Mouse (Mus musculus) bone marrow macrophage, adult 2 months (primary cell): Measurements from ENCODE around the gene Cirbp. TPM values are rescaled to one million over a fixed set of nuclear protein-coding genes. Genes with fewer than 3 reads are reported as not detected.

Experiments used
- H3K27ac ChIP-seq: 2 replicates; pipeline ENCODE4 v1.5.1; 2012; ENCODE audit warnings: low read depth, low read length; ENCODE audit not compliant: insufficient read depth
- H3K4me1 ChIP-seq: 2 replicates; pipeline ENCODE4 v1.6.1; 2012; ENCODE audit warnings: low read length; ENCODE audit not compliant: control insufficient read depth, insufficient read depth
- H3K4me3 ChIP-seq: 2 replicates; pipeline ENCODE4 v1.5.1; 2012; ENCODE audit warnings: mild to moderate bottlenecking, low read length, moderate library complexity; ENCODE audit not compliant: insufficient read depth
- CTCF ChIP-seq: IDR thresholded peaks from 2 replicates; pipeline ENCODE4 v1.5.1; 2012; ENCODE audit warnings: low read depth, mild to moderate bottlenecking, low read length, moderate library complexity
- POLR2A ChIP-seq: IDR thresholded peaks from 2 replicates; pipeline ENCODE4 v1.6.1; 2012; ENCODE audit warnings: mild to moderate bottlenecking, low read depth, low read length, borderline replicate concordance
- polyA plus RNA-seq: library from polyadenylated mRNA; stranded (reverse); fragments of >200 nt; gene quantifications from 2 replicates; pipeline ENCODE4 v1.2.4, GENCODE M21; 2012; ENCODE audit not compliant: missing spikeins, insufficient read depth, insufficient read length

Cirbp gene
- polyA plus RNA-seq, 1 experiment, result 48.0 TPM

DNA sequence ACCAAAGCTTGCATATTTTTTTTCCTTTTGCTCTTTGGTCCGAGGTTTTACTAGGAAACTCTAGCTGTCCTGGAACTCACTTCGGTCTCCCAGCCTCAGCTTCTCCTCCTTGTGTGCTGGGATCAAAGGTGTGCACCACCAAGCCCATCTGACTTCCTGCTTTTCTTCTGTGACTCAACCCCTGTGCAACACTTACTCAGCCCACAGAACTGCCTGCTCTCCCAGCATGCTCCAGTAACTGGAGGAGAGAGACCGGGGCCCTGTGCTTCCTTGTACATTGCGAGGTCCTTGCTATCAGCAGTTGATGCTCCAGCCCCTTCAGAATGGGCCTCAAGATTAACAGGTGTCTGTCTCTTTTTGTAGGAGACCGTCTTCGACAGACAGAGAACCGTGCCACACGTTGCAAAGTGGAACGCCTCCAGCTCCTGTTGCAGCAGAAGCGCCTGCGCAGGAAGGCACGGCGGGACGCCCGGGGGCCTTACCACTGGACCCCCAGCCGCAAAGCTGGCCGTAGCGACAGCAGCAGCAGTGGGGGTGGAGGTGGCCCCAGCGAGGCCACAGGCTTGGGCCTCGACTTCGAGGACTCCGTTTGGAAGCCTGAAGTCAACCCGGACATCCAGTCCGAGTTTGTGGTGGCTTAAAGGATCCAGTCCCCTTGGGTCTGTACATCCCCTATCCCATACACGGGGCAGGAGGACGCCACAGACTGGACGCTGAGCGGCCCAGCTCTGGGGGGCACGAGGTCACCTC, 9.6 kb upstream of the Cirbp start:
- no peak for TF ChIP-seq CTCF
- no peak for TF ChIP-seq POLR2A
- no peak overlapping the region for H3K4me3 ChIP-seq
- H3K27ac ChIP-seq, result no peak overlapping the region

GRCm38 (mm10) chr10:80156752-80157053, 9.1 kb upstream of the Cirbp start:
- Histone ChIP-seq H3K27ac (no peak overlapping the region), H3K4me1 (peaks cover 53% of the 10 kb centered on the region), H3K4me3 (no peak overlapping the region)
- TF ChIP-seq CTCF, result no peak
- no peak for TF ChIP-seq POLR2A

More for the DNA sequence above, 9.6 kb upstream of the Cirbp start:
- H3K4me1 ChIP-seq, result peaks cover 50% of the 10 kb centered on the region

GRCm38 (mm10) chr10:80157141-80157929, 8.4 kb upstream of the Cirbp start:
- H3K27ac ChIP-seq, result peak overlapping the region; percentile 5; the same call in 1 of the 2 replicates
- no peak overlapping the region for H3K4me3 ChIP-seq
- H3K4me1 ChIP-seq, result peaks cover 59% of the 10 kb centered on the region
- no peak for TF ChIP-seq CTCF

DNA sequence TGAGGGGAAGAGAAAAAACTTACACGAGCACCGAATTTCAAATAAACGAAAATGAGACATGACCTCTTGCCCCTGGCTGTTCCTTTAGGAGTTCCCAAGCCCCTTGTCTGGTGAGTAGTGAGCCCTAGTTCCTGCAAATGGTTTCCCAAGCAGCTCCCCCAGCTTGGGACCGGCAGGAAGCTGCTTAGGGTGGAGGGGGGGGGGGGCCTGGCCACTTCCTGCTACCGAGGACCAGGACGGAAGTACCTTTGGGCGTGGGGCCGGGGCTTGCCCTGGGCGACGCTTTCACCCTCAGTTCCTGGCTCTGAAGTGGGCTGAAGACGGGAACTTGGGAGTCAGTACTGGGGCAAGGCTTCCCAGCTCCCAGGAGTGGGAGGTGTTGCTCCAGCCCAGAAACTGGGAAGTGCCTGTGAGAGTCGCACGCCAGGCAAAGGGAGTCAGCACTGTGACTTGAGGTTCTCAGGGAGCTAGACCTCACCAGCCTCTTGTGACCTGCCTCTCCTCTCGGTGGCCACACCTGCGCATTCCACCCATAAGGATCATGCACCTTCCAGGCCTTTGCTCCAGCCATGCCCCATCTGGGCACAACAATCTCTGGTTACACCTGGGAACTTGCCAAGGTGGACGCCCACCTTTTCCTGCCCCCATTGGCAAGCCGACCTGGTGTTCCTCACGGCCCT, 7.3 kb upstream of the Cirbp start:
- TF ChIP-seq CTCF (no peak), POLR2A (no peak)
- H3K4me1 ChIP-seq, result peaks cover 62% of the 10 kb centered on the region
- peak overlapping the region; percentile 84 for H3K27ac ChIP-seq
- H3K4me3 ChIP-seq, result peak overlapping the region; percentile 56

- no peak for TF ChIP-seq POLR2A
- TF ChIP-seq CTCF, result no peak
- Histone ChIP-seq H3K27ac (peak overlapping the region; percentile 84), H3K4me3 (peak overlapping the region; percentile 56), H3K4me1 (peaks cover 68% of the 10 kb centered on the region)
These were observed 6.7 kb upstream of the Cirbp start for GRCm38 (mm10) chr10:80159021-80159560.

GRCm38 (mm10) chr10:80159561-80160454, 6.0 kb upstream of the Cirbp start:
- TF ChIP-seq POLR2A, result no peak
- no peak for TF ChIP-seq CTCF
- H3K4me1 ChIP-seq, result peaks cover 69% of the 10 kb centered on the region
- H3K4me3 ChIP-seq, result peak overlapping the region; percentile 58
- H3K27ac ChIP-seq, result peak overlapping the region; percentile 84

DNA sequence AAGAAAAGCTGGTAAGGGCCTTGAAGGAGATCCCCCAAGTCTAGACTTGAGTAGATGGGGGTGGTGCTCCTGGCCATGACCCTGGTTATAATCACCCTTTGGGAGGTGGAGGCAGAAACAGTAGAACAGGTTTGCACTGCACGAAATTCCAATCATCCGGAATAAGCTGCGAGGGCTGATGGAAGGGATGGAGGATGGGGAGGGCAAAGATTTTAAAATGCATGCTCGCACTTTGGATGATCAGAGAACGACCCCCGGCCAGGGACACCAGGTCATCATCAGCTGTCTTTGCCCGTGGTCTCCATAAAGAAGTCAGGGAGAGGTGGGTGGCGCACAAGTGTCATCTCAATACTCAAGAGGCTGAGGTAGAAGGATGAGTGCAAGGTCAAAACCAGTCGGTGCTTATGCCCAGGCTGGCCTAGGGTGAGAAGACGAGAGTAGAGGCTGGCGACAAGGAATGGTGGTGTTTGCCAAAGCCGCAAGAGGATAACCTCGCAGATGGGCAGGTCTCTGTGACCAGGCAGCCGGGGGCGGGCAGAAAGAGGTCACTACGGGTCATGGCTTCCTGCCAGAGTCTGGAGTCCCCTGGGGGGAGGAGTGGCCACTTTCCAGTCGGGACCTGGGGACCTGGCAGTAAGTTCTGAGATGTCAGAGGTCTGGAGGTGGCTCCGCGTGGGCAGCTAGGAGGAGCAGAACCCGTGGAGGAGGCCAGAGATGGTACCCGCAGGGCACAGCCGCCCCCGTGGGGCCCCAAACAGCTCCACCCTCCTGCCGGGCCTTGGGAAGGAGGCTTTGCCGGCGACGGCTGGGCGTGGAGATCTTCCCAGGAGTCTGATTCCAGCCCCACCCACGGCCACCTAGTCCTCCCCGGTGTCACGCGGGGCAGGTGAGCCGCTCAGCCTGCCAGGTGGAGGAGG, 5.1 kb upstream of the Cirbp start:
- peak; percentile 35; the same call in 1 of the 2 replicates for TF ChIP-seq POLR2A
- TF ChIP-seq CTCF, result no peak
- Histone ChIP-seq H3K27ac (peak overlapping the region; percentile 74), H3K4me3 (peak overlapping the region; percentile 58), H3K4me1 (peaks cover 63% of the 10 kb centered on the region)

GRCm38 (mm10) chr10:80161522-80162242, 4.1 kb upstream of the Cirbp start:
- TF ChIP-seq CTCF, result no peak
- TF ChIP-seq POLR2A, result no peak
- Histone ChIP-seq H3K4me1 (peaks cover 60% of the 10 kb centered on the region), H3K27ac (peak overlapping the region; percentile 70), H3K4me3 (no peak overlapping the region)
